Mouse (Mus musculus): Measurements from ENCODE around the gene Macrod1. TPM values are rescaled to one million over a fixed set of nuclear protein-coding genes. Genes with fewer than 3 reads are reported as not detected.

Gene Macrod1
- polyA plus RNA-seq, 1 experiment from 2014 or later: 8.3 TPM

DNA sequence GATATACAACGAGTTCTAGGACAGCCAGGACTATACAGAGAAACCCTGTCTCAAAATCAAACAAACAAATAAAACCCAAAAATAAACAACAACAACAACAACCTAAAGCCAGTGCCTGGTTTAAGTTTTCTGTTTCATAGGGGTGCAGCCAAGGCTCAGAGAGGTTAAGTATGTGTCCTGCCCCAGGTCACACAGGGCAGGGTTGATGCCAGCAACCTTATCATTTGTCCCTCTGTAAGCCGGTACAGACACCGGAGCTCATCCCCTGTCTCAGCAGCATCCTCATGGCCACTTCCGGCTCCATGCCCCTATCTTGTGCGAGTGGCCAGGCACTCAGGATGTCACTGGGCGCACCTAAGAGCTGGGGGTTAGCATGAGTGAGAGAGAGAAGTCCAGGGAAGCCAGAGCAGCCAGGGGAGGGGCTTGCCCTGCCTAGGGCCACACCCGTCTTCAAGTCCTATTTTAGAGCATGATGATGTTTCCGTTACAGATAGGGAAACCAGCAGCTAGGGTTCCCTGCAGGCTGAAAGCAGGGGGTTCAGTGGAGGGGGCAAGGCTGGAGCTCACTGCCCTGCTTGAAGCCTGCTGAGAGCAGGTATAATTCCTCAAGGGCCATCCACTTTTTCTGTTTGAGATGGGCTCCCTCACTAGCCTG is 61.2 kb downstream of the Macrod1 start:
- Histone ChIP-seq H3K4me2 (replicated peaks; ENCODE audit: low read depth, low read length) (no peak overlapping the region), H3K27me3 (ENCODE audit: control insufficient read depth, insufficient read depth, low read length) (no peaks in the 10 kb centered on the region), H3K27ac (ENCODE audit: low read length) (no peak overlapping the region), H3K9ac (replicated peaks; ENCODE audit: low read depth, low read length) (no peak overlapping the region), H3K36me3 (ENCODE audit: control insufficient read depth, insufficient read depth, low read length) (no peaks in the 10 kb centered on the region), H3K9me3 (ENCODE audit: control insufficient read depth, low read depth, low read length) (no peaks in the 10 kb centered on the region), H3K4me3 (ENCODE audit: low read depth, low read length) (no peak overlapping the region), H3K4me1 (ENCODE audit: control insufficient read depth, insufficient read depth, low read length) (peaks cover 26% of the 10 kb centered on the region)
- WGBS: 70% methylated on average over 8 of the region's 8 CpGs
- no peak for ATAC-seq (ENCODE audit: insufficient number of reproducible peaks, insufficient read depth, low FRiP score, low read depth)

- Histone ChIP-seq H3K27me3 (ENCODE audit: control insufficient read depth, insufficient read depth, low read length) (no peaks in the 10 kb centered on the region), H3K4me2 (replicated peaks; ENCODE audit: low read depth, low read length) (no peak overlapping the region), H3K36me3 (ENCODE audit: control insufficient read depth, insufficient read depth, low read length) (no peaks in the 10 kb centered on the region), H3K27ac (ENCODE audit: low read length) (no peak overlapping the region), H3K9me3 (ENCODE audit: control insufficient read depth, low read depth, low read length) (no peaks in the 10 kb centered on the region), H3K9ac (replicated peaks; ENCODE audit: low read depth, low read length) (no peak overlapping the region), H3K4me3 (ENCODE audit: low read depth, low read length) (no peak overlapping the region), H3K4me1 (ENCODE audit: control insufficient read depth, insufficient read depth, low read length) (peaks cover 20% of the 10 kb centered on the region)
- WGBS: 45% methylated on average over 11 of the region's 11 CpGs
- no peak for ATAC-seq (ENCODE audit: insufficient number of reproducible peaks, insufficient read depth, low FRiP score, low read depth)
These were observed 64.6 kb downstream of the Macrod1 start for GRCm38 (mm10) chr19:7121252-7121651.

- WGBS: 49% methylated on average over 4 of the region's 4 CpGs
These were observed 65.7 kb downstream of the Macrod1 start for GRCm38 (mm10) chr19:7122277-7122676.

GRCm38 (mm10) chr19:7122698-7123306 is 66.2 kb downstream of the Macrod1 start:
- WGBS: 20% methylated on average over 10 of the region's 10 CpGs
- H3K9me3 ChIP-seq (ENCODE audit: control insufficient read depth, low read depth, low read length): no peaks in the 10 kb centered on the region
- H3K27ac ChIP-seq (ENCODE audit: low read length): no peak overlapping the region
- no peak overlapping the region for H3K4me3 ChIP-seq (ENCODE audit: low read depth, low read length)
- H3K36me3 ChIP-seq (ENCODE audit: control insufficient read depth, insufficient read depth, low read length): no peaks in the 10 kb centered on the region
- H3K27me3 ChIP-seq (ENCODE audit: control insufficient read depth, insufficient read depth, low read length): no peaks in the 10 kb centered on the region
- H3K9ac ChIP-seq (replicated peaks; ENCODE audit: low read depth, low read length): no peak overlapping the region
- H3K4me2 ChIP-seq (replicated peaks; ENCODE audit: low read depth, low read length): no peak overlapping the region
- ATAC-seq (ENCODE audit: insufficient number of reproducible peaks, insufficient read depth, low FRiP score, low read depth): no peak
- peaks cover 20% of the 10 kb centered on the region for H3K4me1 ChIP-seq (ENCODE audit: control insufficient read depth, insufficient read depth, low read length)

More at GRCm38 (mm10) chr19:7122277-7122676, 65.7 kb downstream of the Macrod1 start:
- no peak; the same call in 1 of the 2 replicates for ATAC-seq (ENCODE audit: insufficient number of reproducible peaks, insufficient read depth, low FRiP score, low read depth)
- Histone ChIP-seq H3K9me3 (ENCODE audit: control insufficient read depth, low read depth, low read length) (no peaks in the 10 kb centered on the region), H3K27me3 (ENCODE audit: control insufficient read depth, insufficient read depth, low read length) (no peaks in the 10 kb centered on the region), H3K36me3 (ENCODE audit: control insufficient read depth, insufficient read depth, low read length) (no peaks in the 10 kb centered on the region), H3K4me1 (ENCODE audit: control insufficient read depth, insufficient read depth, low read length) (peaks cover 20% of the 10 kb centered on the region), H3K4me3 (ENCODE audit: low read depth, low read length) (no peak overlapping the region), H3K4me2 (replicated peaks; ENCODE audit: low read depth, low read length) (no peak overlapping the region), H3K27ac (ENCODE audit: low read length) (no peak overlapping the region), H3K9ac (replicated peaks; ENCODE audit: low read depth, low read length) (no peak overlapping the region)

- H3K27ac ChIP-seq (ENCODE audit: low read length): no peak overlapping the region
- H3K4me1 ChIP-seq (ENCODE audit: control insufficient read depth, insufficient read depth, low read length): peaks cover 29% of the 10 kb centered on the region
- no peaks in the 10 kb centered on the region for H3K36me3 ChIP-seq (ENCODE audit: control insufficient read depth, insufficient read depth, low read length)
- no peaks in the 10 kb centered on the region for H3K9me3 ChIP-seq (ENCODE audit: control insufficient read depth, low read depth, low read length)
- no peaks in the 10 kb centered on the region for H3K27me3 ChIP-seq (ENCODE audit: control insufficient read depth, insufficient read depth, low read length)
- H3K9ac ChIP-seq (replicated peaks; ENCODE audit: low read depth, low read length): no peak overlapping the region
- no peak overlapping the region for H3K4me2 ChIP-seq (replicated peaks; ENCODE audit: low read depth, low read length)
- H3K4me3 ChIP-seq (ENCODE audit: low read depth, low read length): no peak overlapping the region
- WGBS: 78% methylated on average over 4 of the region's 4 CpGs
- no peak for ATAC-seq (ENCODE audit: insufficient number of reproducible peaks, insufficient read depth, low FRiP score, low read depth)
These were observed 69.0 kb downstream of the Macrod1 start for GRCm38 (mm10) chr19:7125526-7126156.

GRCm38 (mm10) chr19:7126209-7126608 is 69.6 kb downstream of the Macrod1 start:
- WGBS: 63% methylated on average over 1 of the region's 1 CpGs
- Histone ChIP-seq H3K27me3 (ENCODE audit: control insufficient read depth, insufficient read depth, low read length) (no peaks in the 10 kb centered on the region), H3K9ac (replicated peaks; ENCODE audit: low read depth, low read length) (no peak overlapping the region), H3K9me3 (ENCODE audit: control insufficient read depth, low read depth, low read length) (no peaks in the 10 kb centered on the region), H3K4me3 (ENCODE audit: low read depth, low read length) (no peak overlapping the region), H3K36me3 (ENCODE audit: control insufficient read depth, insufficient read depth, low read length) (no peaks in the 10 kb centered on the region), H3K4me2 (replicated peaks; ENCODE audit: low read depth, low read length) (no peak overlapping the region), H3K4me1 (ENCODE audit: control insufficient read depth, insufficient read depth, low read length) (peaks cover 30% of the 10 kb centered on the region), H3K27ac (ENCODE audit: low read length) (no peak overlapping the region)
- ATAC-seq (ENCODE audit: insufficient number of reproducible peaks, insufficient read depth, low FRiP score, low read depth): no peak

DNA sequence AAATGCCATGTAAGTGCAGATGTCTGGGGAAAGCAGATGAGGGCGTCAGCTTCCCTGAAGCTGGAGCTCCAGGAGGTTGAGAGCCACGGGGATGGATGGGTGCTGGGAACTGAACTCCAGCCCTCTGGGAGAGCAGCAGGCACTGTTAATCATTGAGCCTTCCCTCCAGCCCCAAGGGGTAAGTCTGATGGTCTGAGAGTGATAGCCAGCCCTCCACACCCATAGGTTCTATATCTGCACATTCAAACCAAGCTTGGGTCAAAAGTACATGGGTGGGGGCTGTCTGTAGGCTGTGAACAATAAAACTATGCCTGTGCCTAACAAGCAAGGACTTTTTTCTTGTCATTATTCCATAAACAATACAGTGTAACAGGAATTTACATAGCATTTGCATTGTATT is 70.3 kb downstream of the Macrod1 start:
- Histone ChIP-seq H3K36me3 (ENCODE audit: control insufficient read depth, insufficient read depth, low read length) (no peaks in the 10 kb centered on the region), H3K9ac (replicated peaks; ENCODE audit: low read depth, low read length) (no peak overlapping the region), H3K4me1 (ENCODE audit: control insufficient read depth, insufficient read depth, low read length) (peaks cover 30% of the 10 kb centered on the region; the same call in 1 of the 2 replicates), H3K9me3 (ENCODE audit: control insufficient read depth, low read depth, low read length) (no peaks in the 10 kb centered on the region), H3K27me3 (ENCODE audit: control insufficient read depth, insufficient read depth, low read length) (no peaks in the 10 kb centered on the region), H3K4me2 (replicated peaks; ENCODE audit: low read depth, low read length) (no peak overlapping the region), H3K4me3 (ENCODE audit: low read depth, low read length) (no peak overlapping the region), H3K27ac (ENCODE audit: low read length) (no peak overlapping the region)
- no peak for ATAC-seq (ENCODE audit: insufficient number of reproducible peaks, insufficient read depth, low FRiP score, low read depth)
- 61% methylated on average over 2 of the region's 2 CpGs for WGBS

DNA sequence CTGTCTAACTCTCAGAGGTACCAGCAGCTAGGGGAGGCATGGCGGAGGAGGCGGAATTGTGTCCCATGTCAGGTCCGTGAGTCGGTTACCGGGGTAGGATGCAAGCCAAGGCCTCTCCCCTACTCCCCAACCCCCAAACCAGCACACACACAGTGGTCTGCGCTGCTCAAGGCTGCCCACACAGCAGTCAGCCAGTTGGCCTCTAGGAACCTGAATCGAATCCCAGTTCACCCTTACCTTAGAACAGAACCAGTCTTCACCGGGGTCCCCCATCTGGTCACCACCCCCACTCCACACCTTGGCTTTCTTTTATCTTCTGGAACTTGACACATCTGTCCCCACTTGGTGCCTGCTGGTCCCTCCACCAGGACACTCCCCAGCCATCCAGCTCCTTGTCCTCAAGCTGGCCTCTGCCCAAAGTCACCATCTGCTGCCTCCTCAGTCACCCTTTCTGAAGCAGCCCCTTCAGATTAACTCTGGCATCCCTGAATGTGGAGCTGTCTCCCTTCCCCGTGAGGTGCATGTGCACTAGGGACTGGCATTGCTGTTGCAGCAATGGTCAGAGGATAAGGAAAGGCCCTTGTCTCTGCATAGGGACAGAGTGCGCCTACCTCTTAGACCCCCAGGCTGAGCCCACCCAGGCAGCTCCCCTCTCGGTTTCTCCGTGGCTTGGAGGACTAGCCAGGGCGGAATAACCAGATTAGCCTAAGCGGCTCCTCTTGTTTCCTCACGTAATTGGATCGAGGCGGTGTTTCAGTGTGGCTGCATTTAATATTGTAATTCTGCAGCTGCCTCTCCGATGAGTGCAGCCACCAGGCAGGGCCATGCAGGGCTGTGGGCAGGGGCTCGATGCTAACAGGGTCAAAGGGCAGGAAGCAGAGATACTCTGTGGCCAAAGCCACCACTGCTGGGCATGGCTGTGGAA is 72.2 kb downstream of the Macrod1 start:
- no peaks in the 10 kb centered on the region for H3K9me3 ChIP-seq (ENCODE audit: control insufficient read depth, low read depth, low read length)
- ATAC-seq (ENCODE audit: insufficient number of reproducible peaks, insufficient read depth, low FRiP score, low read depth): no peak
- no peak overlapping the region for H3K4me3 ChIP-seq (ENCODE audit: low read depth, low read length)
- 64% methylated on average over 19 of the region's 19 CpGs for WGBS
- H3K27me3 ChIP-seq (ENCODE audit: control insufficient read depth, insufficient read depth, low read length): no peaks in the 10 kb centered on the region
- H3K4me1 ChIP-seq (ENCODE audit: control insufficient read depth, insufficient read depth, low read length): peaks cover 26% of the 10 kb centered on the region
- no peak overlapping the region for H3K9ac ChIP-seq (replicated peaks; ENCODE audit: low read depth, low read length)
- no peak overlapping the region for H3K27ac ChIP-seq (ENCODE audit: low read length)
- H3K4me2 ChIP-seq (replicated peaks; ENCODE audit: low read depth, low read length): no peak overlapping the region
- no peaks in the 10 kb centered on the region for H3K36me3 ChIP-seq (ENCODE audit: control insufficient read depth, insufficient read depth, low read length)
